Mouse (Mus musculus): Measurements from ENCODE around the gene 2410004P03Rik.

DNA sequence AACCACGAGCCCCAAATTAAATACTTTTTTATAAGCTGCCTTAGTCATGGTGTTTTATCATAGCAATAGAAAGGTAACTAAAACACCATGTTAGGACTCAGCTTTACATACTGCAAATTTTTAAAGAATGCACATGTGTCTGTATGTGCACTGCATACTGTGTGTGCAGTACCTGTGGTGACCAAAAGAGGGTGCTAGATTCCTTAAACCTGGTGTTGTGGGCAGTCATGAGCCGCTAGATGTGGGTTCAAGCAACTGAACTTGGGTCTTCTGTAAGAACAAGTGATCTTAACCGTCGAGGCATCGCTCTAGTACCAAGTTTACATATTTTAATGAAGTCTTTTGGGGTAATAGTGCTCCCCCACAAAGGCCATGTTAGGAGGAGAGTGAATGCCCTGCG is 2.1 kb downstream of the 2410004P03Rik start:
- TF ChIP-seq CTCF (IDR thresholded peaks at IDR 0.05; ENCODE audit: low read depth, low read length) (no peak), POLR2A (IDR thresholded peaks at IDR 0.05; ENCODE audit: borderline replicate concordance, low read depth, low read length) (no peak)
